Mouse (Mus musculus): Measurements from ENCODE around the gene Gm3417. TPM values are rescaled to one million over a fixed set of nuclear protein-coding genes. Genes with fewer than 3 reads are reported as not detected.
"Not testable (repeated sequence)": the region's sequence is repeated elsewhere in the genome, so short reads cannot be mapped to it uniquely, and the experiment has no call there.

Gm3417 gene
- polyA plus RNA-seq, 1 experiment from 2014 or later = 0.25 TPM

DNA sequence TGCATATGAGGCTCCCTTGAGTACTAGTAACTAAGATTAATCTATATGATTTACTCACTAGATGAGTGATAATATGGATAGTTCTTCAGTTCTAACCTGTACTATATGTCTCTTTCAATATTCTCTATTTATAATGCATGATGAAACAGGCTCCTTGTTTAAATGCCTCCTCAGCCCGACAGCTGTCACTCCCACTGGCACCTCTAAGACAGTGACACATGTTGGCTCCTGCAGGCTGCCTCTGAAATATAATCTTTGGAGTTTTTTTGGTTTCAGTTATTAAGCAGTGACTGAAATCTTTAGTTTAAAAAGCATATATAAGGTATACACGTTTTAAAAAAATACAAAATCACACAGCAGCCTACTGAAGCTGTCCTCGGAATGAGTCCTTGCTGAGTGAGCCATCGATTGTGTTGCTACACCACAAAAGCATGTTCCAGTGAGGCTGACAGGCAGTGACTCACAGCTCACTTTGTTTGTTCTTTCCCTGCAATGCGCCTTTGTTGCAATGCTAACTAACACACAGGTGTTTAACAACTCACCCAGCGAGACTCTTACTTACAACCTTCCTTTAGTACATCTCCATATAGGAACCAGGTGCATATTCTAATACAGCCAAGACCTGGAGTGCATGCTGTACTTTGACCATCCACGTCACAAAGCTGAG lies 29.3 kb downstream of the Gm3417 start:
- H3K36me3 ChIP-seq = peaks cover 86% of the 10 kb centered on the region
- no peaks in the 10 kb centered on the region for H3K27me3 ChIP-seq (replicated peaks)

GRCm38 (mm10) chr17:14944551-14944950 lies 34.0 kb downstream of the Gm3417 start:
- Histone ChIP-seq H3K4me2 (peak overlapping the region; percentile 90), H3K9me3 (no peaks in the 10 kb centered on the region), H3K4me1 (peaks cover 26% of the 10 kb centered on the region), H3K4me3 (peak overlapping the region; percentile 76; the same call in 1 of the 2 replicates), H3K9ac (no peak overlapping the region), H3K27me3 (replicated peaks) (no peaks in the 10 kb centered on the region), H3K36me3 (peaks cover 42% of the 10 kb centered on the region), H3K27ac (replicated peaks) (no peak overlapping the region)
- WGBS = 81% methylated on average over 1 of the region's 1 CpGs
- ATAC-seq (ENCODE audit: extremely low read depth, insufficient number of reproducible peaks, low FRiP score, low TSS enrichment) = no peak

More for the DNA sequence above, 29.3 kb downstream of the Gm3417 start:
- peaks cover 12% of the 10 kb centered on the region for H3K4me1 ChIP-seq
- 83% methylated on average over 7 of the region's 7 CpGs for WGBS
- no peak overlapping the region for H3K27ac ChIP-seq (replicated peaks)
- no peak overlapping the region for H3K4me3 ChIP-seq
- no peak for ATAC-seq (ENCODE audit: extremely low read depth, insufficient number of reproducible peaks, low FRiP score, low TSS enrichment)
- H3K9ac ChIP-seq = no peak overlapping the region
- H3K9me3 ChIP-seq = no peaks in the 10 kb centered on the region
- no peak overlapping the region for H3K4me2 ChIP-seq

DNA sequence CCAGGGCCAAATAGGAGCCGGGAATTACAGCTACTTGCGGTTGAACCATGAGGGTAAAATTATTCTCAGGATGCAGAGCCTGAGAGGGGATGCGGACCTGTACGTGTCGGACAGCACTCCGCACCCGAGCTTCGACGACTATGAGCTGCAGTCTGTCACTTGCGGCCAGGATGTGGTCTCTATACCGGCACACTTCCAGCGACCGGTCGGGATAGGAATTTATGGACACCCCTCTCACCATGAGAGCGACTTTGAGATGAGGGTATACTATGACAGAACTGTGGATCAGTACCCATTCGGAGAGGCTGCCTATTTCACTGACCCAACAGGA lies 34.9 kb downstream of the Gm3417 start:
- peak overlapping the region; percentile 91 for H3K9ac ChIP-seq
- H3K36me3 ChIP-seq = peaks cover 35% of the 10 kb centered on the region
- no peaks in the 10 kb centered on the region for H3K9me3 ChIP-seq
- 21% methylated on average over 16 of the region's 16 CpGs for WGBS
- ATAC-seq (ENCODE audit: extremely low read depth, insufficient number of reproducible peaks, low FRiP score, low TSS enrichment) = no peak
- peak overlapping the region; percentile 76 for H3K27ac ChIP-seq (replicated peaks)
- peaks cover 26% of the 10 kb centered on the region for H3K4me1 ChIP-seq
- H3K4me3 ChIP-seq = peak overlapping the region; percentile 76
- no peaks in the 10 kb centered on the region for H3K27me3 ChIP-seq (replicated peaks)
- peak overlapping the region; percentile 90 for H3K4me2 ChIP-seq

- no peaks in the 10 kb centered on the region for H3K9me3 ChIP-seq
- peak; percentile 92 for ATAC-seq (ENCODE audit: extremely low read depth, insufficient number of reproducible peaks, low FRiP score, low TSS enrichment)
- under 1% methylated on average over 54 of the region's 54 CpGs for WGBS
- H3K36me3 ChIP-seq = peaks cover 30% of the 10 kb centered on the region
- no peaks in the 10 kb centered on the region for H3K27me3 ChIP-seq (replicated peaks)
- H3K4me3 ChIP-seq = peak within 1 kb of the TSS; percentile 76
- H3K4me1 ChIP-seq = peaks cover 26% of the 10 kb centered on the region
- H3K9ac ChIP-seq = peak within 1 kb of the TSS; percentile 91
- H3K27ac ChIP-seq (replicated peaks) = peak within 1 kb of the TSS; percentile 83
- H3K4me2 ChIP-seq = peak within 1 kb of the TSS; percentile 90
Observed at GRCm38 (mm10) chr17:14943009-14943728, 35.4 kb downstream of the Gm3417 start, which contains the start of the genes Wdr27 and 1600012H06Rik. Gene Wdr27 (minus strand): TSS chr17:14943158. Gene 1600012H06Rik (plus strand): TSS chr17:14943184.

- Histone ChIP-seq H3K4me3 (peak overlapping the region; percentile 76), H3K4me2 (peak overlapping the region; percentile 90), H3K9ac (peak overlapping the region; percentile 91), H3K4me1 (peaks cover 26% of the 10 kb centered on the region), H3K36me3 (peaks cover 24% of the 10 kb centered on the region)
- ATAC-seq (ENCODE audit: extremely low read depth, insufficient number of reproducible peaks, low FRiP score, low TSS enrichment); H3K27me3 ChIP-seq (replicated peaks); H3K27ac ChIP-seq (replicated peaks); H3K9me3 ChIP-seq: not testable (repeated sequence)
- 57% methylated on average over 6 of the region's 6 CpGs for WGBS
Observed at GRCm38 (mm10) chr17:14942181-14942580, 36.4 kb downstream of the Gm3417 start.

DNA sequence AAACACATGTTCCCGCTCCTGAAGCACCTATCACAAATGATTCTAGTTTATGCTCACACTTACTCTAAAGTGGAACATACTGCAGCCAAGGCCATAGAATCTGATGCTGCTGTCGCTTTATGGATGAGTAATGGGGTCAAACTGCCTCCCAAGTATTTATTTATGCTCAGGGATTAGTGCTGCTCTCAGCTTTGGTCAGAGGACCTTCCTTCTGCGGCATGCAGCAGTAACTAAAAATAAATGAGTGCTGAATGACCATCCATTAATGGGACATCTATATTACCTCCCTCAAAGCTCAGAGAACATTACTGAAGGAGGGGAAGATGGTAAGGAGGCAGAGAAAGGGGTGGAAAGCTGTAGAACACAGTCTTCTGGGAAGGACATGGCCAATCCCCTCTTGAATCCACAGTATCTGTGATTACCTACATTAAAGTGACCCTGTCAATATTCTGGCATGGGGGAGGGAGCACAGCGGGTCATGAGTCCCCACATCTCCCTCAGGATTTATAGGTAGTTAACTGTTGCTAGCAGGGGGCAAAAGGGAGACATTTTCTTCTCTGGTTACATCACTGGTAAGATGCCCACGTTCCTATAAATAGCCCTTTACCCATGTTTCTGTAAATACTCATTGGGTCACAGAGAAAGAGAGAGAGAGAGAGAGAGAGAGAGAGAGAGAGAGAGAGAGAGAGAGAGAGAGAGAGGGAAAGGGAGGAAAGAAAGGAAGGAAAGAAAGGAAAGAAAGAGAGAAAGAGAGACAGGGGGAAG lies 42.6 kb downstream of the Gm3417 start:
- no peaks in the 10 kb centered on the region for H3K36me3 ChIP-seq
- WGBS = 53% methylated on average over 5 of the region's 5 CpGs
- H3K4me2 ChIP-seq = no peak overlapping the region
- no peak overlapping the region for H3K4me3 ChIP-seq
- H3K9ac ChIP-seq = no peak overlapping the region
- H3K27me3 ChIP-seq (replicated peaks) = no peaks in the 10 kb centered on the region
- no peak for ATAC-seq (ENCODE audit: extremely low read depth, insufficient number of reproducible peaks, low FRiP score, low TSS enrichment)
- no peaks in the 10 kb centered on the region for H3K9me3 ChIP-seq
- H3K4me1 ChIP-seq = peaks cover 9% of the 10 kb centered on the region; the same call in 1 of the 2 replicates
- H3K27ac ChIP-seq (replicated peaks) = no peak overlapping the region

DNA sequence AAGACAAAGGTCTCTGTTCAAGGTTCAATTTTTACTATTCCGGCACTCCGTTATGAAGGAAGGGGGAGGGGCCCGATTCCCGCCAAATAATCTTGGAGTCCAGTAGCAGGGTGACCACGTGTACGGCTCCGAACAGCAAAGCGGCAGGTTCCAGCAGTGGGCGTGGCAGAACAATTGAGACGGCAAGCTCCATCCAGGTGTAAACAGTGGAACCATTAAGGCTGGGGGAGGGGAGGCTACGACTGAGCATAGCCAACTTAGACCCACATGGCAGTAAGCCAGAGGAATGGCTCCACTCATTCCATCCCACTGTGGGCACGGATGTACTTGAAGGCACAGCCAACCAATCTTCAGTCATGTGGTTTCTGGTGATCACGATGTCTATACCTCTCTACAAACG lies 43.3 kb downstream of the Gm3417 start:
- WGBS = 79% methylated on average over 14 of the region's 14 CpGs
- H3K27me3 ChIP-seq (replicated peaks); H3K4me3 ChIP-seq; H3K27ac ChIP-seq (replicated peaks); H3K4me2 ChIP-seq; ATAC-seq (ENCODE audit: extremely low read depth, insufficient number of reproducible peaks, low FRiP score, low TSS enrichment); H3K9me3 ChIP-seq; H3K9ac ChIP-seq; H3K4me1 ChIP-seq; H3K36me3 ChIP-seq: not testable (repeated sequence)

DNA sequence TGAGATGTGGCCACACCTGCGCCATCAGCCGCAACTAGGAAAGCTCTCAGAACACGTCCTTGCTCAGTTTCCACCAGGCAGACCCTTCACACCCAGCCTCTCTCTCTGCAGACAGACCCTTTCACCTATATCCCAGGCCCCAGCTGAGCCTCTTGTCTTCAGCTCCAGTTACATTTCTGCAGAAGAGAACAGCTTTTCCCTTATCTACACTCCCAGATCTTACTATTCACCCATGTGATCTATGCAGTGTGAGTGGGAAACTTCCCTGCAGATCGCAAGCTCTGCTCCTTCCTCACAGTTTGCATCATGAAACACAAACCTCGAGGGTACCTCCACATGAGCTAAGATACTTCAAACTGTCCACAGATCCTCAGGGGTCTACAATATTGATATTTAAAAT lies 47.1 kb downstream of the Gm3417 start:
- H3K9me3 ChIP-seq = no peaks in the 10 kb centered on the region
- no peaks in the 10 kb centered on the region for H3K36me3 ChIP-seq
- no peak overlapping the region for H3K9ac ChIP-seq
- 71% methylated on average over 5 of the region's 5 CpGs for WGBS
- H3K27me3 ChIP-seq (replicated peaks) = no peaks in the 10 kb centered on the region
- ATAC-seq (ENCODE audit: extremely low read depth, insufficient number of reproducible peaks, low FRiP score, low TSS enrichment) = no peak
- no peak overlapping the region for H3K4me2 ChIP-seq
- H3K4me1 ChIP-seq = peaks cover 9% of the 10 kb centered on the region; the same call in 1 of the 2 replicates
- no peak overlapping the region for H3K27ac ChIP-seq (replicated peaks)
- no peak overlapping the region for H3K4me3 ChIP-seq

DNA sequence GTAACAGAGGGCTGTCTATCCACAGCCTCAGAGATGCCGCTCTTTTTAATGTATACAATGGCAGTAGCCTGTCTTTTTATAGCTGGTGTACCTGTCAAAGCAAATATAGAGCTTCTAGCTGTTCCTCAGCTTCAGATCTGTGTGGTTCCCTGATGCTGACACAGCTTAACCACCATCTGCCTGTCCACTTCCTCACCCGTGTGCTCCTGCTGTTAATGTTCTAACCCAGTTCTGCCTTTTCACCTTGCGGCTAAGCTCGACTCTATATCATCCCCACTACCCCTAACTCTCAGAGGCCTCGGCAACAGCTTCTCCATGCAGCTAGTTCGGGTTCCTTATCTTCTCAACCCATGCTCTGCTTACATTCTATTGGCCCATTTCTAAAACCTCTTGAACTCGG lies 47.9 kb downstream of the Gm3417 start:
- Histone ChIP-seq H3K9me3 (no peaks in the 10 kb centered on the region), H3K4me3 (no peak overlapping the region), H3K4me2 (no peak overlapping the region), H3K27ac (replicated peaks) (no peak overlapping the region), H3K4me1 (0 out of 2 replicates have a peak, but pooled peaks cover 4% of the 10 kb centered on the region), H3K9ac (no peak overlapping the region), H3K27me3 (replicated peaks) (no peaks in the 10 kb centered on the region), H3K36me3 (no peaks in the 10 kb centered on the region)
- WGBS = 69% methylated on average over 7 of the region's 7 CpGs
- ATAC-seq (ENCODE audit: extremely low read depth, insufficient number of reproducible peaks, low FRiP score, low TSS enrichment) = no peak

GRCm38 (mm10) chr17:14928631-14929030 lies 50.0 kb downstream of the Gm3417 start:
- no peaks in the 10 kb centered on the region for H3K36me3 ChIP-seq
- no peak overlapping the region for H3K27ac ChIP-seq (replicated peaks)
- no peaks in the 10 kb centered on the region for H3K9me3 ChIP-seq
- ATAC-seq (ENCODE audit: extremely low read depth, insufficient number of reproducible peaks, low FRiP score, low TSS enrichment) = no peak
- 0 out of 2 replicates have a peak, but pooled peaks cover 4% of the 10 kb centered on the region for H3K4me1 ChIP-seq
- no peak overlapping the region for H3K9ac ChIP-seq
- H3K4me3 ChIP-seq = no peak overlapping the region
- no peaks in the 10 kb centered on the region for H3K27me3 ChIP-seq (replicated peaks)
- WGBS = 70% methylated on average over 5 of the region's 5 CpGs
- no peak overlapping the region for H3K4me2 ChIP-seq

DNA sequence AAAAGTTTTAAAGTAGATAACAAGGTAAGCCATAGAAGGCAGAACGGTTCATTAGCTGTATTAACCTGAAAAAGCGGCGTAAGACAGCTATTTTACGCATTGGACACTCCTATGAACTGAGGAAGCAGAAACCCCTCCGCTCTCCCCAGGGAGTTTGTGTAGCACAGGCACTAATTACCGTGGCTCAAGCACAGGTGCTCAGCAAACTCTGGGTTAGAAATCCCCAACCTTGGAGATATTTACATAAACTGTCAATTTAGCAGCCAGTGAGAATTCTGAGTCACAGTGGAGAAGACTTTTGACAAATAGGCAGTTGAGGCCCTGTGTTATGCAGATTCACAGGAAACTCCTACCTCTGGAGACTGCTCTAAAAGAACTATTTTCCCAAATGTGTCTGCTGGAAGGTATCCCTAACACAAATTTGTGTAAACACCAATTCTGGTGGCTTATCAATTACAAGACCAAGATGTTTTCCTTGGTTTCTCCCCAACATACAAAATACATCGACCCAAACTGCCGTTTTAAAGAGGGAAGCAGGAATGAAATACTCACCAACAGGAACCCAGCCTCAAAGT lies 50.9 kb downstream of the Gm3417 start:
- no peak overlapping the region for H3K4me3 ChIP-seq
- no peaks in the 10 kb centered on the region for H3K27me3 ChIP-seq (replicated peaks)
- H3K9me3 ChIP-seq = no peaks in the 10 kb centered on the region
- ATAC-seq (ENCODE audit: extremely low read depth, insufficient number of reproducible peaks, low FRiP score, low TSS enrichment) = no peak
- H3K27ac ChIP-seq (replicated peaks) = no peak overlapping the region
- H3K36me3 ChIP-seq = no peaks in the 10 kb centered on the region
- 75% methylated on average over 8 of the region's 8 CpGs for WGBS
- no peak overlapping the region for H3K9ac ChIP-seq
- no peak overlapping the region for H3K4me2 ChIP-seq
- no peaks in the 10 kb centered on the region for H3K4me1 ChIP-seq

Measured in heart, embryonic 13.5 days (tissue).